Mouse (Mus musculus) gastrocnemius, adult 2 months (tissue): Measurements from ENCODE around the gene Tmem54. TPM values are rescaled to one million over a fixed set of nuclear protein-coding genes. Genes with fewer than 3 reads are reported as not detected.

ENCODE experiments used
- DNase-seq: peaks from one replicate; pipeline ENCODE4 v3.0.0; 2022
- H3K27ac ChIP-seq: fragments of 200-600 bp; 2 replicates; pipeline ENCODE4 v1.8.1; 2022; ENCODE audit warnings: mild to moderate bottlenecking
- H3K4me3 ChIP-seq: fragments of 200-600 bp; 2 replicates; pipeline ENCODE4 v1.8.1; 2022; ENCODE audit warnings: mild to moderate bottlenecking, moderate library complexity
- CTCF ChIP-seq: fragments of 200-600 bp; IDR thresholded peaks from 2 replicates; pipeline ENCODE4 v1.8.1; 2022; ENCODE audit warnings: antibody characterized with exemption, mild to moderate bottlenecking, moderate library complexity
- intact Hi-C: fragments of 180-260 bp; cut with DNase I; formaldehyde crosslinking; loops from one replicate; pipeline ENCODE4 v1.15.1; 2025
- total RNA-seq, 2 experiments: library from RNA; stranded (reverse); gene quantifications; 2 replicates each; pipeline ENCODE4 v1.2.3; 2021

Tmem54 gene
- total RNA-seq, 2 experiments from 2014 or later = not detected

DNA sequence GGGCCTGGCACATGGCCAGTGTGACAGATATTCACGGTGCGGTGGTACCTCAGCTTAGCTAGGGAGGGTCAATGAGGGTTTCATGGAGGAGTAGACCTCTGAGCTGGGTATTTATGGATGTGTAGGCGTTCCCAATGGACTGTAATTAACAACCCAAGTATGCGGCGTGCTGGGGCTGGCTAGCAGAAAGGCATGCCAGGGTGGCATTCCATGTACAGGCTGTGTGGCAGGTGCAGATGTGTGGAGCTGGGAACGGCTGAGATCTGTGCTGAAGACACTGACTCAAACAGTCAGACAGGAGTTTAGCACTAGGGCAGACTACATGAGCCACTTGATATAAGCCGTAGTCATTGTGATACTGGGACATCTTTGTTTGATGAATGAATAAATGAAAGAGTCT is 3.3 kb downstream of the Tmem54 start:
- intact Hi-C loops = no loop called here
- H3K4me3 ChIP-seq = no peak overlapping the region
- no peak for TF ChIP-seq CTCF
- H3K27ac ChIP-seq = no peak overlapping the region
- no peak for DNase-seq

DNA sequence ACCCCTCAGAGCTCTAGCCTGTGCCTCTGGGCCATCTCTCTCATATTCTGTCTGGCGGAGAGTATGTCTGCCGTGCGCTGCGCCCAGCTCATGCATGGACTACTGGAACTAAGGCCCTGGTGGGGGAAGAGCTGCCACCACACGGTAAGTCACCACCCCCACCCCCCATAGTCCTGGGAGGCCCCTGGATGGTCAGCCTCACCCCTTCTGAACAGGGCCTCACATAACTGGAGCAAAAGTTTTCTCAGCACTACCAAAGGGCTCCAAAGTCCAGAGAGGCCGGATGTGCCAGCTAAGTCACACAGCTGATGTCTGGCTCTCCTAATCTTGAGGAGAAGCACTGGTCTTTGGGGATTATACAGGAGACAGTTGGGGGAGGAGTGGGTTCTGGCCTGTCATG is 5.5 kb downstream of the Tmem54 start:
- Histone ChIP-seq H3K27ac (no peak overlapping the region), H3K4me3 (no peak overlapping the region)
- no peak for TF ChIP-seq CTCF
- no peak for DNase-seq
- intact Hi-C loops = no loop called here

DNA sequence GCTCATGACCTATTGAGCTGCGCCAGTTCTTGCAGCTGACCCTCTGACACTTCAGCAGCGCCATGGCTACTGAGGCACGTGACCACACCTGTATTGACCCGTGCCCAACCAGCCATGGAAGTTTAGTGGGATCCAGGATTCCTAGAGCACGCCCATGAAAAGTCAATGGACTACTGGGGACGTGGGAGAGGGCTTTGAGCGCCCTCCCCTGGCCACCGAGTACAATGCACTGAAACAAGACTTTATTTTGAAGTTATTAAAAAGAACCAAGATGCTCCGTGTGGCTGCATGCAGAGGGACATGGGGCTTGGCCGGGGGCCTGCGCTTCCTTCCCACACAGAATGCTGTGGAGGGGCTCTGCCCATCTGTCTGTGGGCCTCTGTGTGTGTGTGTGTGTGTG is 6.0 kb downstream of the Tmem54 start:
- DNase-seq = no peak
- intact Hi-C loops = no loop called here
- Histone ChIP-seq H3K27ac (no peak overlapping the region), H3K4me3 (no peak overlapping the region)
- peak; percentile 12; the same call in 1 of the 2 replicates for TF ChIP-seq CTCF

- no peak overlapping the region for H3K27ac ChIP-seq
- intact Hi-C loops = no loop called here
- no peak for DNase-seq
- H3K4me3 ChIP-seq = no peak overlapping the region
- TF ChIP-seq CTCF = no peak
Observed at GRCm38 (mm10) chr4:129112231-129112630, 6.9 kb downstream of the Tmem54 start.

- peak; percentile 50 for DNase-seq
- Histone ChIP-seq H3K27ac (no peak overlapping the region), H3K4me3 (no peak overlapping the region)
- intact Hi-C loops = no loop called here
- peak; percentile 67 for TF ChIP-seq CTCF
Observed at GRCm38 (mm10) chr4:129113083-129113988, 8.0 kb downstream of the Tmem54 start.

DNA sequence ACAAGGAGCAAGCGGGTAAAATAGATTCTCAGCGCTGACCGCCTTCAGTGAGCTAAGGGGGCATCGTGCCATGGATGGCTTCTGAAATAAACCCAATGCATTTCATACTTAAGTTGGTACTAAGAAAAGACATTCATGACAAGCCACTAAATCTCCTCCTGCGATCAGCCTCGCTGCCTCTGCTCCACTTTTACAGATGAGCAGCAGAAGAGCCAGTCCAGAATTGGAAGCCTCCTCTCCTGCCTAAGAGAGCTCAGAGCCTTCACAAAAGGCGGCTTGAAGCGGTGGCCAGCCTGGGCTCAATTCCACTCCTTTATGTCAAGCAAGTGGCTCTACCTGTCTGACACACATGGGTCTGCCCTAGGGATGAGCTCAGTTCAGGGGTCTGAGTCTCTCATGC is 11.4 kb downstream of the Tmem54 start:
- intact Hi-C loops = no loop called here
- H3K4me3 ChIP-seq = no peak overlapping the region
- no peak overlapping the region for H3K27ac ChIP-seq
- no peak for TF ChIP-seq CTCF
- no peak for DNase-seq

DNA sequence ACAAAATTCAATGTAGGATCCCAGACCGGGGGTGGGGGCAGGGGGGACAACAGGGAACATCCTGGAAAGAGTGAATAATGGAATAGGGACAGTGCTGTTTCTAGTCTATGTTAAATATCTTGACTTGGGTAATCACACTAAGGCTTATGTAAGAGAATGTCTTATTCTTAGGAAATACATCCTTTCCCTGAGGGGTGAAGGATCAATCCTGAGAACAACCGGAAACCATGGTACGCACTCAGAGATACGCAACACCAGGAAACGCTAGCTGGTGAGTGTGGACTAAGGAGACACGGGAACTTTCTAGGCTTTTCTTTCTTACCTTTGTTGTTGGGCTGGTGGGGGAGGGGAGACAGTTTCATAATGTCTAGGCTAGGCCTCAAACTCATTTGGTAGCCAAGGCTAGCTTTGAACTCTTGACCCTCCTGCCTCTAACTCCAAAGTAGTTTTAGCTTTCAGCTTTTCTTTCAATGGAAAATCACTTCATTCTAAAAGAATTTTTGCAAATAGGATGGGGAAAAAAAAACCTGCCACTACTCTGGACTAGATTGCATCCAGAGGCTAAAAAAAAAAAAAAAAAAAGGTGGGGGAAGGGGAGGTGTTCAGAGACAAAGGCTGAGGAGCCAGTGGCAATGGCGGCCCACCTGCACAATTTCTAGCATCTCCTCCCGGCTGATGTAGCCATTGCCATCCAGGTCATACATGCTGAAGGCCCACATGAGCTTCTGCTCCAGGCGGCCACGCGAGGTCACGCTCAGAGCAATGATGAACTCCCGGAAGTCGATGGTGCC is 12.6 kb downstream of the Tmem54 start:
- no peak for DNase-seq
- Histone ChIP-seq H3K27ac (no peak overlapping the region), H3K4me3 (no peak overlapping the region)
- intact Hi-C loops = no loop called here
- no peak for TF ChIP-seq CTCF

DNA sequence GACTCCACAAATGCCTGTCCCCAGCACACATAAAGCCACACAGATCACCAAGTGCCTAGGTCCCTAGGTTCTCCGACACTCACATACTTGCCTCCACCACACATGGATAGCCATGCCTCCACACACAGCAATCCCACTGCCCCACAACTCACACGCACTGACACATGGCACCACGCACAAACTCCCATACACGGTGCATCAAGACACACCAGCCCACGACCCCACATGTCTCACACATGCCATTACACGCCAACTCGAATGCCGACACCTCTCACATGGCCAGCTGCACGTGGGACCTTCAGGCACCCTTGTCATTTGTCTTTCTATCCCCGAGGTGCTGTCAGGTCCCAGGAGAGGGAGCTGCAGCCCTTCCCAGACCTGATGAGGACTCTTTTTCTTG is 14.4 kb downstream of the Tmem54 start:
- no peak for DNase-seq
- H3K4me3 ChIP-seq = no peak overlapping the region
- TF ChIP-seq CTCF = no peak
- intact Hi-C loops = no loop called here
- H3K27ac ChIP-seq = no peak overlapping the region

DNA sequence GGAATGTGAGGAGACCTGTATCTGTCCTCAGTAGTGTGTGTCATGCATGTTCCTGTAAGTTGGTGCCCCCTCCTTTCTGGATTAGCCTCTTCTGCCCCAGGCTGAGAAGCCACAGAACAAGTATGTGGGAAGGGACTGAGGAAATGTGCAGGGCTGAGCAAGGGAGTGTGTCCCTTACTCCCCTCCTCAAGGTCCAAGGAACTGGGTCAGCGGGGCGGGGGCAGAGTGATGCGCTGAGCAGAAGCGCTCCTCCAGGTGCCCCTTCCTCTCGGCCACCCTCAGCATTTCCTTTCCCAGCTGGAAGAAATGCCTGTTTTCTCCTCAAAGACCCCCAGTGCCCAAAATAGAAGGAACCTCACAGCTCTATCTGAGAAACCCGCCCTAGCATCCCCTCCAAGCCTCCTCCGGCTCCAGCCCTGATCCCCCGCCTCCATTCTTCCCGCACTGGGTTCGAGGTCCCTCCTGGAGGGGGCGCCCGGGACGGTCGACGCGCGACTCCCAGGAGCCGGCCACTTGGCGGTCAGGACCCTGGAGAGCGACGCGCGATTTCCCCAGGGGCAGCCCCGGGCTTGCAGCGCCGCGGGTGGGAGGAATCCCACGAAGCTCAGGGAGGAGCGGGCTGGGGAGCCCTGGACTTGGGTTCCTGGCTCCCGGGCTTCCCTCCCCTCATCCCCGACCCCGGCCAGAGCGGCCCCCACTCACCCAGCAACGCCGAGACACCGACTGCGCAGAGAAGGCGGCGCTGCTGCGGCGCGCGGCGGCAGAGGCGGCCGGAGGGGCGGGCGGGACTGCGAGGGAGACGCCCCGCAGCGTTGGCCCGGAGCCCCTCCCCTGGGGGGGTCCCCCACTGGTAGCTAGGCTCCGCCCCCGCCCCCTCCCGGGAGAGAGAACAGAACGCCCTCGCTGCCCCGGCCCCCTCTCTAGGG is 15.4 kb downstream of the Tmem54 start:
- peak overlapping the region; percentile 55 for H3K4me3 ChIP-seq
- peak; percentile 24; the same call in 1 of the 2 replicates for TF ChIP-seq CTCF
- no peak overlapping the region for H3K27ac ChIP-seq
- intact Hi-C loops = no loop called here
- DNase-seq = peak; percentile 68

DNA sequence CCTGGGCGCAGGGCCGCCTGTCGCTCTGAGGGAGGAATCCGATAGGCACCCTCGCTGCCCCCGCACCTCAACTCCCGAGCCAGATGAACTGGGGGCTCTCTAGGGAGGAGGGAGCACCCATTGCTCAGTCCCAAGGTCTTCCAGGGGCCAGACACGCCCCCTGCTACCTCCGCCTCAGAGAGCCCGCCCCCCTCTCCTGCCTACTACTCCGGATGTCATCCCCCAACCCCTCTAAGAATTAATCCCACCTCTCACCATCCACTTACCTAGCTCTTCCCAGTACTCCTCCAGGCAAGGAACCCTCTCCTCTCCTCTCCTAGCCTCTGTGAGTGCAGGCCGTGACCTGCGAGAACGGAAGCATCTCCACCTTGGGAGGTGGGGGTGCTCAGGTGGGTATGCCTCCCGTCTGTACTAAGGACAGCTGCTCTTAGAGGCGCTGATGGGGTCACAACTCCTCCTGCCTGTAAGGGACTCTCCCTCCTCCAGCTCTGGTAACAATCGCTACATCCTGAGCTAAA is 16.3 kb downstream of the Tmem54 start, which contains the start of gene Hpca:
Hpca (minus strand) TSS at position 468 of the 518 bp plus-strand sequence.
- H3K27ac ChIP-seq = no peak within 1 kb of the TSS
- intact Hi-C loops = no loop called here
- no peak for TF ChIP-seq CTCF
- peak within 1 kb of the TSS; percentile 55 for H3K4me3 ChIP-seq
- no peak for DNase-seq

DNA sequence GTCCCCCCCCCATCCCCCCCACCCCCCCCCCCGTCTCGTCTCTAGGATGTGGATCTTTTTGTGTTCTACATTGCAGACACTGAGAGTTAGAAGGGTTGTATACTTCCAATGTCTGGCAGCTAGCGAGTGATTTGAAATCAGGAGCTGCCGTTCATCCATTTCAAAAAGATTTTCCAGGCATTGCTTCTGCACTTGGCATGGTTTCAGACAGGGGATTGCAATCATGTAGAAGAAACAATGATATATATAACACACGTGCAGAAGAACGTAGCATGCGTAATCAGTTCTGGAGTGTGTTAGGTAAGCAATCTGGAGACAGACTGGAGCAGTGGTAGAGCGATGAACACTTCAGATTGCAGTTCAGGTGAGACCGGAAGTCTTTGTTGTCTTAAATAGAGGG is 16.8 kb downstream of the Tmem54 start:
- no peak overlapping the region for H3K4me3 ChIP-seq
- no peak overlapping the region for H3K27ac ChIP-seq
- intact Hi-C loops = no loop called here
- no peak for TF ChIP-seq CTCF
- no peak for DNase-seq

- no peak for DNase-seq
- no peak overlapping the region for H3K4me3 ChIP-seq
- intact Hi-C loops = no loop called here
- TF ChIP-seq CTCF = no peak
- H3K27ac ChIP-seq = no peak overlapping the region
Observed at GRCm38 (mm10) chr4:129122719-129123118, 17.4 kb downstream of the Tmem54 start.
